22 mouse cellular contexts compared by ENCODE assay signal in the genomic region with DNA sequence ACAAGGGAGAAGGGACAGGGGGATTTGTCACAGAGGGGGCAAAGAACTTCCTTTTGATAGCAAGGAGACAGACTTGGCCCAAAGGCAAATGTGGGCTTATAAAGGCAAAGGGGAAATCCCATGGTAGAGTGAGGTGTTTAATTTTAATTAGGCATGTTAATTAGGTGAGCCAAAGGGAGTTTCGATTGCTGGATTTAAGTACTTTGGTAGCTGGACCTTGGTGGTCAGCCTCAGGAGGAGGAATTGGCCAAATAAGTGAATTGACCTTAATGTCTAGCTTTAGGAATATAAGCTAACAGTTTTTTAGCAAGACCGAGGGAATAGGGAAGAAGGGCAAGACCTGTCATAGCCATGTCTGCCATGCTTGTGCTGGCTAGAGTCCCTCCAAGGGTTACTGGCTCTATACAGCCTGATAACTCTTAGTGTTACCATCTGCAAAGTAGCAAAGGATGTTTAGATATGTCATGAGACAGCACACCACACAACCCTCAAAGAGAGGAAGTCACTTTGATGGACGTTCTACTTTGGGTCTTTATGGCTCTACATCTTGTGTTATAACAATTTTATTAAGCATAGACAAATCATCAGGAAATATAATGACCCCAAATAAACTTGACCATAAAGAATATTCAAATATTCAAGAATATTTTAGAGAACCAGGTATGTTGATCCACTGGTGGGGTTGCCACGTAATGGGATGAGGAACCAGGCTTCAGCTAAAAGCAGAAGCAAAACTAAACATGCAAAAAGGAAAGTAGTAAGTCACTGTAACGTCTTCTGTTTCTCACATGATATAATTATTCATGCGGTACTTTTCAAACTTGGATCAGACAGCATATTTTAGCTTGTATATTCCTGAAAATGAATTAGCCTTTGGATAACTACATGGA. TPM values are rescaled to one million over a fixed set of nuclear protein-coding genes. Genes with fewer than 3 reads are reported as not detected.
A peak's percentile ranks its signal among the peaks of the same experiment; 100 is the strongest.
DNase-seq lines count a peak whose midpoint lies in the region; ATAC-seq and TF ChIP-seq lines count a peak whose summit lies in the region.
"Had no signal": no experiment of that assay in that cellular context is flagged by ENCODE, and none has a peak within 500 bp of the region (broad histone marks: within the 10 kb centered on the region; RNA-seq: fewer than 3 reads in every experiment).

No protein-coding gene starts in this region.

- no peak overlapping the region for H3K9ac ChIP-seq in liver, postnatal 0 days (replicated peaks)
- H3K9ac ChIP-seq in liver, embryonic 12.5 days, result no peak overlapping the region
- peak overlapping the region; percentile 58 for H3K9ac ChIP-seq in CH12.LX (ENCODE audit: insufficient read depth, low read depth)
- no peak overlapping the region for H3K9ac ChIP-seq in forebrain, embryonic 15.5 days (replicated peaks)
- H3K9ac ChIP-seq in forebrain, embryonic 11.5 days (ENCODE audit: low read length), result no peak overlapping the region
- H3K9ac ChIP-seq: embryonic facial prominence, embryonic 12.5 days; lung, embryonic 15.5 days had no signal

- no peak overlapping the region for H3K4me2 ChIP-seq in liver, postnatal 0 days (ENCODE audit: low read depth, low read length)
- no peak overlapping the region for H3K4me2 ChIP-seq in liver, embryonic 12.5 days
- peak overlapping the region; percentile 96 for H3K4me2 ChIP-seq in CH12.LX (ENCODE audit: insufficient read depth, low read depth, poor library complexity, severe bottlenecking)
- H3K4me2 ChIP-seq in forebrain, embryonic 15.5 days (replicated peaks), result no peak overlapping the region
- no peak overlapping the region for H3K4me2 ChIP-seq in forebrain, embryonic 11.5 days (ENCODE audit: low read depth, low read length, severe bottlenecking)
- H3K4me2 ChIP-seq: embryonic facial prominence, embryonic 12.5 days; lung, embryonic 15.5 days had no signal

- dilution Hi-C loops in CH12.LX (cut with MboI; ENCODE audit: extremely low pct_ligation_motif_present, extremely low pct_unique_long_range_greater_than_20kb, low sequenced_read_pairs), result no loop called here

- H3K4me3 ChIP-seq in liver, postnatal 0 days (ENCODE audit: low read depth, low read length), result no peak overlapping the region
- H3K4me3 ChIP-seq in liver, embryonic 12.5 days, result no peak overlapping the region
- peak overlapping the region in 1 of 3 experiments; percentile 30 for H3K4me3 ChIP-seq in CH12.LX (replicated peaks in 1 of 3; ENCODE audit: low read depth in 2 of 3, low read length in 2 of 3, poor library complexity in 1 of 3)
- H3K4me3 ChIP-seq in forebrain, embryonic 15.5 days, result no peak overlapping the region
- H3K4me3 ChIP-seq in forebrain, embryonic 11.5 days (ENCODE audit: low read depth, low read length), result no peak overlapping the region
- H3K4me3 ChIP-seq: embryonic facial prominence, embryonic 12.5 days; erythroblast, embryonic 14.5 days; lung, embryonic 15.5 days; myocyte had no signal

- H3K27me3 ChIP-seq in liver, postnatal 0 days (ENCODE audit: insufficient read depth, low read length), result no peaks in the 10 kb centered on the region
- H3K27me3 ChIP-seq in liver, embryonic 12.5 days (replicated peaks), result no peaks in the 10 kb centered on the region
- no peaks in the 10 kb centered on the region for H3K27me3 ChIP-seq in CH12.LX (replicated peaks)
- no peaks in the 10 kb centered on the region for H3K27me3 ChIP-seq in splenic B cell, adult 2 months (ENCODE audit: control insufficient read depth, insufficient read depth, low read length, poor library complexity, severe bottlenecking)
- H3K27me3 ChIP-seq in forebrain, embryonic 15.5 days, result no peaks in the 10 kb centered on the region
- no peaks in the 10 kb centered on the region for H3K27me3 ChIP-seq in forebrain, embryonic 11.5 days (ENCODE audit: control insufficient read depth, insufficient read depth, low read length)
- H3K27me3 ChIP-seq: embryonic facial prominence, embryonic 12.5 days; lung, embryonic 15.5 days had no signal

- H3K79me2 ChIP-seq in CH12.LX (replicated peaks; ENCODE audit: control insufficient read depth, extremely low read depth, insufficient read depth, poor library complexity, severe bottlenecking), result peaks cover 9% of the 10 kb centered on the region

- no peak for DNase-seq in liver, postnatal 0 days
- peak; percentile 84 for DNase-seq in CH12.LX (ENCODE audit: extremely low read depth)
- peak; percentile 88 for DNase-seq in splenic B cell, adult 2 months (ENCODE audit: low read depth, low spot score)
- no peak for DNase-seq in forebrain, embryonic 11.5 days (ENCODE audit: low spot score)
- DNase-seq: adrenal gland, postnatal 10 days; cerebellum, adult 9-10 months; gastrocnemius, postnatal 14 days; midbrain, embryonic 14.5 days; right cerebral cortex, postnatal 25 days; thymus, postnatal 36 days had no signal

- H3K9me3 ChIP-seq in liver, postnatal 0 days (ENCODE audit: low read length), result no peaks in the 10 kb centered on the region
- H3K9me3 ChIP-seq in liver, embryonic 12.5 days (replicated peaks), result no peaks in the 10 kb centered on the region
- H3K9me3 ChIP-seq in CH12.LX (replicated peaks; ENCODE audit: low read length), result no peaks in the 10 kb centered on the region
- no peaks in the 10 kb centered on the region for H3K9me3 ChIP-seq in forebrain, embryonic 15.5 days
- H3K9me3 ChIP-seq in forebrain, embryonic 11.5 days (ENCODE audit: control insufficient read depth, low read length), result no peaks in the 10 kb centered on the region
- H3K9me3 ChIP-seq: embryonic facial prominence, embryonic 12.5 days; lung, embryonic 15.5 days had no signal

- no peak for TF ChIP-seq POLR2A in CH12.LX (IDR thresholded peaks at IDR 0.05; ENCODE audit: low read depth, low read length)

- in situ Hi-C loops in CH12.LX (cut with MboI; ENCODE audit: low pct_ligation_motif_present, low pct_unique_long_range_greater_than_20kb, low sequenced_read_pairs), result loop anchor here (5.0 to 10.0 kb wide), 2 partner anchors 38 to 215 kb away; no protein-coding TSS in a partner anchor

- TF ChIP-seq CTCF in liver, postnatal 0 days (IDR thresholded peaks at IDR 0.05; ENCODE audit: low read depth), result no peak
- TF ChIP-seq CTCF in CH12.LX (conservative IDR thresholded peaks at IDR 0.05 in 1 of 2, IDR thresholded peaks at IDR 0.05 in 1 of 2; ENCODE audit: low read depth in 2 of 2, low read length in 2 of 2), result no peak

- no peak for TF ChIP-seq EP300 in liver, postnatal 0 days (IDR thresholded peaks at IDR 0.05; ENCODE audit: low read depth)
- peak; percentile 96 for TF ChIP-seq EP300 in CH12.LX (IDR thresholded peaks at IDR 0.05; ENCODE audit: low read length)

- no peak; the same call in 1 of the 2 replicates for ATAC-seq in liver, postnatal 0 days
- ATAC-seq in liver, embryonic 12.5 days, result no peak
- peak; percentile 60 for ATAC-seq in granulocyte monocyte progenitor cell, adult 5-6 weeks (replicated peaks; ENCODE audit: poor library complexity, severe bottlenecking)
- ATAC-seq in forebrain, embryonic 15.5 days (replicated peaks), result no peak
- ATAC-seq in forebrain, embryonic 11.5 days (replicated peaks; ENCODE audit: low FRiP score), result no peak
- ATAC-seq: activated CD4-positive, CD25-positive, alpha-beta regulatory T cell, adult 4 months; forebrain, embryonic 14.5 days; hindbrain, postnatal 0 days; intestine, postnatal 0 days had no signal

- no peak for TF ChIP-seq RAD21 in CH12.LX (IDR thresholded peaks at IDR 0.05; ENCODE audit: low read depth, low read length)

- peak overlapping the region; percentile 60 for H3K27ac ChIP-seq in liver, postnatal 0 days (ENCODE audit: low read depth)
- no peak overlapping the region for H3K27ac ChIP-seq in liver, embryonic 12.5 days
- peak overlapping the region; percentile 100 for H3K27ac ChIP-seq in CH12.LX (ENCODE audit: insufficient read depth, low read depth)
- H3K27ac ChIP-seq in forebrain, embryonic 15.5 days (replicated peaks), result no peak overlapping the region
- H3K27ac ChIP-seq in forebrain, embryonic 11.5 days (ENCODE audit: low read depth, low read length), result no peak overlapping the region
- H3K27ac ChIP-seq: embryonic facial prominence, embryonic 12.5 days; hindbrain, postnatal 0 days; kidney, postnatal 0 days; lung, embryonic 15.5 days had no signal

- H3K36me3 ChIP-seq in liver, postnatal 0 days (replicated peaks; ENCODE audit: insufficient read depth, low read length), result no peaks in the 10 kb centered on the region
- H3K36me3 ChIP-seq in liver, embryonic 12.5 days, result no peaks in the 10 kb centered on the region
- no peaks in the 10 kb centered on the region for H3K36me3 ChIP-seq in CH12.LX (replicated peaks in 1 of 2; ENCODE audit: control insufficient read depth in 1 of 2, insufficient read depth in 1 of 2, low read length in 1 of 2)
- H3K36me3 ChIP-seq in splenic B cell, adult 2 months (ENCODE audit: control insufficient read depth, insufficient read depth, low read length, poor library complexity, severe bottlenecking), result no peaks in the 10 kb centered on the region
- no peaks in the 10 kb centered on the region for H3K36me3 ChIP-seq in forebrain, embryonic 15.5 days
- H3K36me3 ChIP-seq in forebrain, embryonic 11.5 days (ENCODE audit: control insufficient read depth, insufficient read depth, low read length), result no peaks in the 10 kb centered on the region
- H3K36me3 ChIP-seq: embryonic facial prominence, embryonic 12.5 days; lung, embryonic 15.5 days had no signal

- 48% methylated on average over 6 of the region's 6 CpGs for WGBS in liver, postnatal 0 days (ENCODE audit: insufficient replicate concordance)
- 45% methylated on average over 6 of the region's 6 CpGs for WGBS in liver, embryonic 12.5 days (ENCODE audit: insufficient replicate concordance)
- WGBS in forebrain, embryonic 15.5 days, result 84% methylated on average over 6 of the region's 6 CpGs
- 87% methylated on average over 6 of the region's 6 CpGs for WGBS in forebrain, embryonic 11.5 days

- peaks cover 16% of the 10 kb centered on the region for H3K4me1 ChIP-seq in liver, postnatal 0 days (ENCODE audit: insufficient read depth)
- H3K4me1 ChIP-seq in liver, embryonic 12.5 days, result 0 out of 2 replicates have a peak, but pooled peaks cover 12% of the 10 kb centered on the region
- peaks cover 37 to 75% of the 10 kb centered on the region in 2 experiments for H3K4me1 ChIP-seq in CH12.LX (ENCODE audit: control insufficient read depth in 1 of 2, insufficient read depth in 2 of 2)
- peaks cover 9% of the 10 kb centered on the region for H3K4me1 ChIP-seq in forebrain, embryonic 15.5 days
- H3K4me1 ChIP-seq in forebrain, embryonic 11.5 days (replicated peaks; ENCODE audit: control insufficient read depth, insufficient read depth, low read length), result no peaks in the 10 kb centered on the region
- H3K4me1 ChIP-seq: embryonic facial prominence, embryonic 12.5 days had no signal

RNA-seq across cellular contexts. Expression of a gene that starts 3.9 kb away (rescaled TPM):
- 1.1 and 1.6 TPM in 2 replicates for polyA plus RNA-seq in liver, postnatal 0 days (2015; fragmentation: Nextera tagmentation; extraction: Ambion mirVana)
- polyA plus RNA-seq in liver, embryonic 12.5 days (2016; fragmentation: Nextera tagmentation; extraction: Ambion mirVana), result 1.0 and 1.2 TPM in 2 replicates
- total RNA-seq in CH12.LX (2012; rRNA removed) (34.2 and 41.7 TPM in 2 replicates), CH12.LX (2014; rRNA removed) (40.4 and 43.3 TPM in 2 replicates)
- 203 and 232 TPM in 2 replicates for polyA plus RNA-seq in CH12.LX (2012; ENCODE audit: insufficient read length, low read depth)
- 32.1 and 37.9 TPM in 2 replicates for total RNA-seq in granulocyte monocyte progenitor cell, adult 5-6 weeks (2014; fragmentation: Nextera tagmentation)
- 6.6 and 22.1 TPM in 2 replicates for total RNA-seq in granulocyte monocyte progenitor cell, adult 5-6 weeks (2017)
- 0.19 and 0.23 TPM in 2 replicates for polyA plus RNA-seq in forebrain, embryonic 15.5 days (2015; fragmentation: Nextera tagmentation; extraction: Ambion mirVana)
- 0.41 and 0.60 TPM in 2 replicates for polyA plus RNA-seq in forebrain, embryonic 11.5 days (2014; fragmentation: Nextera tagmentation; extraction: Ambion mirVana)
- polyA plus RNA-seq: erythroblast, embryonic 14.5 days had no signal

Comparison
In these comparisons a context has a peak if more than half of its experiments do, and no peak if none do; other contexts are left out.
1. H3K27ac ChIP-seq: peak in liver, postnatal 0 days (single experiment) and CH12.LX (single experiment); none in liver, embryonic 12.5 days (single experiment), forebrain, embryonic 15.5 days (single experiment) and forebrain, embryonic 11.5 days (single experiment).
2. DNase-seq: peak in CH12.LX (single experiment) and splenic B cell, adult 2 months (single experiment); none in liver, postnatal 0 days (single experiment) and forebrain, embryonic 11.5 days (single experiment).
3. RNA of a gene that starts 3.9 kb away (polyA plus RNA-seq): 203 to 232 TPM in CH12.LX; 1.1 to 1.6 TPM in liver, postnatal 0 days, 1.0 to 1.2 TPM in liver, embryonic 12.5 days, 0.41 to 0.60 TPM in forebrain, embryonic 11.5 days and 0.19 to 0.23 TPM in forebrain, embryonic 15.5 days; every median in the first group is over 10 times any median in the second.